Mouse (Mus musculus) T-helper 17 cell (primary cell): Measurements from ENCODE around the gene Bcl6b.

Experiments used
- in situ Hi-C, 2 experiments: fragments of 300-600 bp; cut with MboI, MseI; formaldehyde crosslinking; loops; 1 replicate in 1 of 2; 2 replicates in 1 of 2; pipeline ENCODE4 v1.15.1; 2025; ENCODE audit warnings: high pct_unique_total_duplicates in 2 of 2

Gene Bcl6b

DNA sequence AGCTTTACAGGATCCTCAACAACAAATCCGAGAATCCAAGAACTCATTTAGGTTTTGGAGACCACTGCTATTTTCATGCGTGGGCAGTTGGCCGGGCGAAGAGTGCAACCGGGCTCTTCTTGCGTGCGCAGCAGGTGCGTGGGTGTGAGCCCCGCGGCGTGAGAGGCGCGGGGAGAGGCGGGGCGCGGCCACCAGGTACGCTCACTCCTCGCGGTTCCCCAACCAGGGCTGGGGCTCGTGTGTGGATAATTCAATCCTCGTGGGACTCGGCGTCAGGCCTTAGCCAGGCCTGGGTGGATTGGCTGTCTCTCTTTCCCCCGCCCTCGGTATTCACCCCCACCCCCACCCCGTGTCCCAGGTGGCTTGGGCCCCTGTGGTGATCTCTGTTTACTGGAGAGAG lies 15.9 kb downstream of the Bcl6b start:
- in situ Hi-C loops, result loop anchor here in 1 of 2 experiments (5.0 kb wide), 1 partner anchor 36 kb away; no protein-coding TSS in a partner anchor

GRCm38 (mm10) chr11:70212896-70213295 lies 16.7 kb downstream of the Bcl6b start:
- in situ Hi-C loops, result loop anchor here in 1 of 2 experiments (5.0 kb wide), 1 partner anchor 36 kb away; no protein-coding TSS in a partner anchor

DNA sequence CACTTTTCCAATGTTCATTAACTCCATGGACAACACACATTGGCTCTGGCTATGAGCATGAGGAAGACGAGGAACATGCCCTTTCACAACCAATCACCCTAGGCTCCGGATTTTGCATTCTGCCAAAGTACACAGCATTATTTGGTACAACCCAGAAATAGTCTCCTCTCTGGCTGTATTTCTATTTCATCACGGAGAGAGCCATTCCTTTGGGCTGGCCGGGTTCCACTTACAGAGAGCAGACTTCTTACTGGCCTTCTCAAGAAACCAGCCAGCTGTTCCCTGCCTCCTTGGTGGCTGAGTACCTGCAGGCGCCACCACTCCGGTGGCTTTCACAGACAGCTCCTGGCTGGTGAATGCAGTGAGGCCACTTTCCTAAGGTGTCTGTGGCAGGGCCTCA lies 17.2 kb downstream of the Bcl6b start, which contains the start of gene Slc16a11:
Slc16a11 (plus strand) TSS at position 330 of the 400 bp plus-strand sequence.
- in situ Hi-C loops, result loop anchor here in 1 of 2 experiments (5.0 kb wide), 1 partner anchor 35 kb away; no protein-coding TSS in a partner anchor

DNA sequence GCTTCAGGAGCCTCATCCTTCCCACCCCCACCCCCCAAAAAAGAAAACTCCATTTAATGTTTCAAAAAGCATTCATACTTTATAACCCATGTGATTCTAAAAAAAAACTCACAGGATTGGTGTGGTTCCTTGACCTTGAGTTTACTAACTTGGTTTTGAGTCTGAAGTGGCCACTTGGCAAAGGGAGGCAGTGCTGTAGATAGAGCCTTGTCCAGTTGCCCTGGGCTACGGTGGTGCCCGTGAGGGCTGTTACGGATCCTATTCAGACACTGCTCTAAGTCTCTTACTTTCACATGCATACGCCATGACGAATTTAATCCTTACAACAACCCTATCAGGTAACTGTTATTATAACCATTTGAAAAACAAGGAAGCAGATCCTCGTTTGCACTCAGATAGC lies 17.6 kb downstream of the Bcl6b start:
- in situ Hi-C loops, result loop anchor here in 1 of 2 experiments (5.0 kb wide), 1 partner anchor 35 kb away; no protein-coding TSS in a partner anchor

DNA sequence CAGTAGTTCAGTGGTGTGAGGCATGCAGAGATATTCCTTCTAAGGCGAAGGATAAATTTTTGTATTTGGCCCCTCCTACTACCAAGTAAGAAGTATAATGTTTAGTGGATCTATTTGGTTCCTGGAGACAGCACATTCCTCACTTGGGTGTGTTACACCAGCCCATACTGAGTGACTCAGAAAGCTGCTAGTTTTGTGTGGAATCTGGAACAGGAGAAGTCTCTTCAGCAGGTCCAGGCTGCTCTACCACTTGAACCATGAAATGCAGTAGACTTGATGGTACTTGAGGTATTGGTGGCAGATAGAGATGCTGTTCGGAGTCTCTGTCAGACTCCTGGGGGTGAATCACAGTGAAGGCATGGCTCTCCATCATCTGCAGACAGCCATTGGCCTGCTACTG lies 18.9 kb downstream of the Bcl6b start:
- in situ Hi-C loops, result loop anchor here in 1 of 2 experiments (5.0 kb wide), 1 partner anchor 33 kb away; no protein-coding TSS in a partner anchor

DNA sequence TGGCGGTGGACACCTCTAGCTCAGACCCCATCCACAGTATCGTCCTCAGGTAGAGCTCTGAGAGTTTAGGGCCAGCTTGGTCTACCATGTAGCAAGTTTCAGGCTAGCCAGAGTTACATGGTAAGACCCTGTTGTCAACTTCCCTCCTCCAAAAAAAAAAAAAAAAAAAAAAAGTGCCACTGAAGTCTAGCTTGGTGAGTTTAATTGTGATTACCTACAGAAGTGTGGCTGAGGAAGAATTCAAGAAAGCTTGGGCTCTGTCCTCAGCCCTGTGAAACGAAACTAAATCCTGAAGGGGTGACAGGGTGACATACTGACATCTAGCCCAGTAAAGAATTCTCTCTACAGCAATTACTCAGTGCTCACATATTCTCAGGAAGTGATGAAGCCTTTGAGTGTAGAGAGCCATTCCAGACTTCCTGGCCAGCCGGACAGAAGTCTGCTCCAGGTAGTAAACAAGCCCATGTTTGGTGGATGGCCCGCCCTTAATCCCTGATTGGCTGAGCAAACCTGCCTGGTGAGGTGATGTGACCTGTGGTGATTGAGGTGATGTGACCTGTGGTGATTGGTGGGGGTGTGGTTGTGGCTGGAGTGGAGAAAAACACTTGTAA lies 20.7 kb downstream of the Bcl6b start:
- in situ Hi-C loops, result loop anchor here in 1 of 2 experiments (10.0 kb wide), 1 partner anchor 254 kb away; no protein-coding TSS in a partner anchor

GRCm38 (mm10) chr11:70207283-70207682 lies 22.3 kb downstream of the Bcl6b start:
- in situ Hi-C loops, result loop anchor here in 1 of 2 experiments (10.0 kb wide), 1 partner anchor 252 kb away; no protein-coding TSS in a partner anchor

- in situ Hi-C loops, result loop anchor here in 1 of 2 experiments (10.0 kb wide), 1 partner anchor 252 kb away; no protein-coding TSS in a partner anchor
Measured at GRCm38 (mm10) chr11:70206801-70207200, 22.8 kb downstream of the Bcl6b start.

- in situ Hi-C loops, result loop anchor here in 1 of 2 experiments (10.0 kb wide), 1 partner anchor 247 kb away; no protein-coding TSS in a partner anchor
Measured at GRCm38 (mm10) chr11:70201691-70202090, 27.9 kb downstream of the Bcl6b start.

DNA sequence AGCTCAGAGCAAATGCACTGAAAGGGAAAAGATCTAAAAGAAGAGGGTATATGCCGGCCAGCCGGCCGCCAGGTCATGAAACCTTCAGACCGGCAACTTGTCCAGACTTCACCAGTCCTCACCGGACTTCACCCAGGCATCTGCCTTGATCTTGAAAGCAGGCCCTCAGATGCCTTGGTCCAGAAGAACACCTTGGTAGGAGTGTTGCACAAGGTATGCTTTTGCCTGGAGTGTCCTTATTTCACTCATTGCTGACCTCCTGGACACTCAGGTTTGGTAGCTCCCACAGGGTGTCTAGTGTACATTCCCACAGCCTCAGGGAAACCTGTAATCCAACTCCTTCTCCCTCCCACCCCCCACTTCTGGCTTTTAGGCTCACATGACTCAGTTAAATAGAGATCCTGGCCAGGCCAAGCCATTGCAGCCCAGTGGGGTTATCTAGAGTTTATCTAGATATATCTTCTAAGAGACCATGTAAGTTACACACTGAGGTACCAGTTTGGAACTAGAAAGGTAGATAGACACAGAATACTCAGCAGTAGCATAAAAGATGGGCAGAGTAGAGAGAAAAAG lies 29.5 kb downstream of the Bcl6b start:
- in situ Hi-C loops, result loop anchor here in 1 of 2 experiments (10.0 kb wide), 1 partner anchor 245 kb away; no protein-coding TSS in a partner anchor

- in situ Hi-C loops, result loop anchor here in 1 of 2 experiments (5.0 kb wide), 1 partner anchor 142 kb away; no protein-coding TSS in a partner anchor
Measured at GRCm38 (mm10) chr11:70199107-70199506, 30.5 kb downstream of the Bcl6b start.

GRCm38 (mm10) chr11:70198332-70198731 lies 31.3 kb downstream of the Bcl6b start:
- in situ Hi-C loops, result loop anchor here in 1 of 2 experiments (5.0 kb wide), 1 partner anchor 141 kb away; no protein-coding TSS in a partner anchor

DNA sequence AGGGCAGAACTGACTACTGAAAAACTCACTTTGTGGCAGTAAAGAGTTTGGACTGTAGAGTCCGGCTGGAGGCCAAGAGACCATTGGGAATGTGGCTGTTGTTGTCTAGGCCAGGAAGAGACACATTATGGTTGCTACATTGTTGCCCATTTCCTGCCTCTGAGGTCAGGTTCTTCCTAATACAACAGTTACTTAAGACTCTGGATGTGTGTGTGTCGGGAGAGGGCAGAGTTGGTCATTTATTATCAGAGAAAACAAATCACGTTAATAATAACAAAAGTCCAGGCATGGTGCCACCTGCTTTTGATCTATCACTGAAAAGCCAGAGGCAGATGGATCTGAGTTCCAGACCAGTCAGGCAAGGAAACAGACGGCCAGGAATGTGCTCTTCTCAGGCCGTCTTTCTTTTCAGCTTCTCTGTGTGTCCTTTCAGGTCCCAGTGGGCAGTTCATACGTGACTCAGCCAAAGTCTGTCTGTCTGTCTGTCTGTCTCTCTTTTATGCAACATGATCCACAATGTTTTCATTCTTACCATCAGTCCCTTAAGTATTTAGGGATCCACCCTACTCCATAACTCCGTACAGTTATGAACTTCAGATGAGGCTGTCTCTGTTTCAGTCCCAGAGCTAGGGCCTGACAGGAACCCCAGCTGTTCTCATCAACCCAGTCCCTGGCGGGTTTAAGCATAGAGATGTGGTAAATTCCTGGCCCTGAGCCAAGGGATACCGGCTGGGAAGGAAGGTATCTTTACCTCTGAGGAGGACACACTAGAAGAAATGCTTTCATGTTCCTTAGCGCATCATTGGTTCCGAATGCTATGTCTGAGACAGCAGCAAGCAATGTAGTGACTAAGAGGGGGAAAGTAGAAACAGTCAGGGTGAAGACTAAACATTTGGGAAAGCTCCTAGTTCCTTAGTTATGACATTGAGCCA lies 36.0 kb downstream of the Bcl6b start:
- in situ Hi-C loops, result no loop called here

GRCm38 (mm10) chr11:70192157-70192556 lies 37.4 kb downstream of the Bcl6b start:
- in situ Hi-C loops, result no loop called here

DNA sequence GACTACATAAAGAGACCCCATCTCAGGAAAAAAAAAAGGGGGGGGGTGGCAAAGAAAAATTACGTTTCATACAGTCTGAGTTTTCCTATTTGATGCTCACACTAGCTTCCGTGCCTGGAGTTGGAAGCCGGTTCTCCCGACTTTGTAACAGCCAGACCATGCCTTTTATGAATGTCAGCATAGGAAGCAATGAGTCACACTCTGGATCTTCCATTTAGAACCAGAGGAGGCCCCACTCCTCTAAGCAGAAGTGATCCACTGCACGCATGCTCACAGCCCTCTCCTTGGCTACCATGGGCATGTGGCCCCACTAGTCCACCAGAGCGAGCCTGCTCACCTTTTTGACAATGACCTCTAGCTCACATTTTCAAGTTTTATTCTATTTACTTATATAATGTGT lies 38.4 kb downstream of the Bcl6b start:
- in situ Hi-C loops, result no loop called here

DNA sequence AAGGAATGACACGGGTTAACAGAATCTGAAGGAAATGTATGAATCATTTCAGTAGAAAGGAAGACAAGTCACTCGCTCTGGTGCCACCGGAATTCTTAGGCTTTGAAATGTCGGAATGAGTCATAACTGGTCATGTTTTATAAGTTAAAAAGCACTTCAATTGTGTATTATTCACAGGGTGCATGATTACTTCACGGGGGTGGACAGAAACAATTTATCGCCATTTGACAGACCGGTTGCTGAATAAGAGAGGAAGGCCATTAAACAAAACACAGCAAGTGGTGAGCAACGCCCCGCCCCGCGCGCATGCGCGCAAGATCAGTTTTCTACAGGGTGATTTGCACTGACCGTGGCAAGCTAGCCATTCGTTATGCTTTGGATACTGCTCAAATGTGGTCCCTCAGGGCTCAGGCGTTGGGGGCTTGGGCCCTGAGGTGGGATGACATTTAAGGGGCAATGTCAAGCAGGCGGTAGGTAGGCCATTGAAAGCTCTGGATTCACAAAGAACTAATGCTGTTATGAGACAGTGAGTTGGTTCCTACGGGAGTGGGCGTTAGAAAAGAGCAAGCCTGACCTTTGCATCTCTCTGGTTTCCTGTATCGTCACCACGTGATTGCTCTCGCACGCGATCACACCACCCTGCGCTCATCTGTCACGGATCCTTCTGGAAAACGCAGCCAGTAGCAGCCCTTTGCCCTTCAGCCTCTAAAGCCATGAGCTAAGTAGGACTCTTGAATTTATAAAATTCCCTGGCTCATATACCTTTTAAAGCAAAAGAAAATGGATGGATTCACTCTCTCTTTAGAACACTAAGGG lies 40.1 kb downstream of the Bcl6b start:
- in situ Hi-C loops, result loop anchor here in 1 of 2 experiments (10.0 kb wide), 1 partner anchor 745 kb away; no protein-coding TSS in a partner anchor

GRCm38 (mm10) chr11:70185120-70185519 lies 44.5 kb downstream of the Bcl6b start:
- in situ Hi-C loops, result loop anchor here in 1 of 2 experiments (10.0 kb wide), 1 partner anchor 740 kb away; no protein-coding TSS in a partner anchor

DNA sequence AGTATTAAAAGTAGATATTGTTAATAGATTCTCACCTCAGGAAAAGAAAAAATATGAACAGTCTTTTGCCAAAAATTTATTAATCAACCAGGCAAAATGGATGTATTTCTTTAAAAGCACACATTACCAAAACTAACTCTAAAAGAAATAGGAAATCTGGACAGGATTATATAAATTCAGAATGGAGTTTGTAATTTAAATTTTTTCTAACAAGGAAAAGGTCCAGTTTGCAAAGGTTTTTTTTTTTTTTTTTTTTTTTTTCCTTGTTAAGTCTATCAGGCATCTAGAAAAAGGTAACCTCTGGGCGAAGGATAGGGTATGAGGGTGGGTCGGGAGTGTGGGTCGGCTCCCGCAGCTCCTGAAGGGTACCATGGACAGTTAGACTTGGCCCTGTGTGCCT lies 49.1 kb downstream of the Bcl6b start:
- in situ Hi-C loops, result loop anchor here in 1 of 2 experiments (10.0 kb wide), 1 partner anchor 736 kb away; no protein-coding TSS in a partner anchor

DNA sequence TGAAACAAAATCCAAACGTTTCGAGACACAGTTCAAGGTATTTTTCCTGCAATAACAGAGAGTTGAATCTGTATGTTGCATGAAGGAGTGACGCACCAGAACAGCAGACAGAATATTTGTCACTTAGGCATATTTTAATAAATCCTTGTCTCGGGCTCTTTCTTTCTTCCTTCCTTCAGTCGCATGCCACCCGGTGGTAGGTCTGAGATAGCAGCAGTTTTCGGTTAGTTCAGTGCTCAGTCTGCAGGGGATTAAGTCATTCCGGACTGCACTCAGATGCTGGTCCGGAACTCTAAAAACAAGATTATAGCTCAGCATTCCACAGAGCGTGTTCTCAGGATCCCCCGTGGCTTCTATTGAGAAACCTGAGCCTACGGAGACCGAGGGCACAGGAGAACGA lies 50.2 kb downstream of the Bcl6b start:
- in situ Hi-C loops, result loop anchor here in 1 of 2 experiments (5.0 to 10.0 kb wide), 2 partner anchors 33 to 125 kb away; partner anchors contain the start of genes Asgr1 and Slc16a11

- in situ Hi-C loops, result loop anchor here in 1 of 2 experiments (5.0 to 10.0 kb wide), 2 partner anchors 34 to 124 kb away; partner anchors contain the start of genes Asgr1 and Slc16a11
Measured at GRCm38 (mm10) chr11:70178756-70179155, 50.8 kb downstream of the Bcl6b start.
